Mouse (Mus musculus): ENCODE measurements at regions not wholly inside any gene's neighbourhood (a gene's known extent, or its start where the extent isn't known, plus 50 kb on each side); places are given as distances from the start of the nearest gene placed in this dataset.

DNA sequence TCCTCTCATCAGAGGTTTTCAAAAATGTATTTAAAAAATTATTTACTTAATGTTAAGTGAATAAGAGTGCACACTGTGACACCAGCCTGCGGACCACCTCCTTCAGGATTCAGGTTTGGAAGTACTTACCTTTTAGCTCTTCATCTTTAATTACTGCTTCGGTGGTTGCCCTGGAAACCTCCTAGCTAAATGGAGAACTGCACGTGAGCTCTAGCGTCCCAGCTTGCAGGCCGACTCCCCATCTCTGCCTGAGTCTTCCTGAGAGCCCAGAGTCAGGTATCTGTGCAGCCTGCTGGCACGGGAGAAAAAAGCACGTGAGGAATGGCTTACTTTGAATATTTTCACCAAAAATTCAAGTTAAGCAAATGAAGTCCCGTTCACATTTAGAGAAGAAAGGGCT is 207.5 kb upstream of the Klf14 start:
- DNase-seq = no peak

- no peak for DNase-seq
Observed at GRCm38 (mm10) chr6:31167732-31168131, 208.9 kb upstream of the Klf14 start.

DNA sequence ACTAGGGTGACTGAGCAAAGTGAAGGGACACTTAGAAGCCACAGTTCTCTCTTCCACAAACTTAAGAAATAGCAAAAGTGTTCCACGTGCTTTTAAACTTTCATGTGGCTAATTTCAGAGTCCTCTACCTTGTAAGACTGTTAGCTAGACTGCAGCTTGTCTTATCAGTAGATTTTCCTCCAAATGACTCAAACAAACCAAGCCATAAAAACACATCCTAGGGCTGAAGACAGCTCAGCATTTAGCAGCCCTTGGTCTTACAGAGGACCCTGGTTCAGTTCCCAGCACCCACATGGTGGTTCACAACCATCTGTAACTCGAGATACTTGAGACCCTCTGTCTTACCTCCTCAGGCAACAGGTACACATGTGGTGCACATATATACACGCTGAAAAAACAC is 209.9 kb upstream of the Klf14 start:
- DNase-seq = no peak

DNA sequence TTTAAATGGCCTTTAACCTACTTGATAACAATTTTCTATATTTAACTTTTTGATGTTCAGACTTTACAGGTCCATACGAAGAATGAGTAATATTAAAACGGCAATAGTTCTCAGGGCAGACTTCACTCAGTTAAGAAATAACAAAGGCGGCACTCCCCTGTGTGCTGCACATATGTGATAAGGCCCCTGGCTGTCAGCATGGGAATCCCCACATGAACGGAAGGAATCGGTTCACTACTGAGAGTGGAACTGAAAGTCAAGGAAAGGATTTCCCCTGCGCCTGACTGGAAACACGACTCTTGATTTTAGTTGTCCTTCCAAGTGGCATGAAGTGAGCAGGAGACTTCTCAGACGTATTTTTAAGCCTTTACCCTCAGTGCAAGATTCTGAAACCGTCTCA is 210.5 kb upstream of the Klf14 start:
- no peak for DNase-seq

DNA sequence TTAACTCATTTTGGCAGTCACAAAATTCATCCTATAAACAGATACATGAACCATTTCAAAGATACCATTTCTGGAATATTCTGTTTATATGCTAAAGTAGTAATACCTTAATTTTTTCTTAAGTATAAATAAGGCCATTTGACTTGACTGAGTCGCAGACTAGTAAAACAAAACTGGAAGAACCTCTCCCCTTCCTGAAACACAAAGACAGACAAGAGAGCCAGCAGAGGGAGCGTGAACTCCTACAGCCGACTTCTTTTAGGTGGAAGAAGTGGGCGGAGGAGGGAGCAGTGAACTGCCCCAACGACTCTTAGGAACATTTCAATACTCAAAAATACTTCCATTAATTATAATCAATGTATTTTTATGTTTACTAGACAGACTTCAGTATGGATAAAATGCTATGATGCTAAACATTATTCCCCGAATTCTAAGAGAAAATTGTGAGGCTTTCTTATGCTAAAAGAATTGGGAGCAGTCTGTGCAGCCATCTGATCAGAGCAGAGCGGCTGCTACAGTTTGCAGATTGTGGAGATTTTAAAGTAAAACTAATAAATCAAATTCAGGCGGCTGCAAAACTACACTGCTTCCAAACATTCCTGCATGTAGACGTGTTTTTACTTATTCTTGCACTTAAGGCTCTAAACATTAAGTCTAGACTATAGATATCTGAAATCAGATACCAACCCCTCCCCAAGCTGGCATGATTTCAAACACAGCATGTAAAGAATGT is 211.2 kb upstream of the Klf14 start:
- no peak for DNase-seq

DNA sequence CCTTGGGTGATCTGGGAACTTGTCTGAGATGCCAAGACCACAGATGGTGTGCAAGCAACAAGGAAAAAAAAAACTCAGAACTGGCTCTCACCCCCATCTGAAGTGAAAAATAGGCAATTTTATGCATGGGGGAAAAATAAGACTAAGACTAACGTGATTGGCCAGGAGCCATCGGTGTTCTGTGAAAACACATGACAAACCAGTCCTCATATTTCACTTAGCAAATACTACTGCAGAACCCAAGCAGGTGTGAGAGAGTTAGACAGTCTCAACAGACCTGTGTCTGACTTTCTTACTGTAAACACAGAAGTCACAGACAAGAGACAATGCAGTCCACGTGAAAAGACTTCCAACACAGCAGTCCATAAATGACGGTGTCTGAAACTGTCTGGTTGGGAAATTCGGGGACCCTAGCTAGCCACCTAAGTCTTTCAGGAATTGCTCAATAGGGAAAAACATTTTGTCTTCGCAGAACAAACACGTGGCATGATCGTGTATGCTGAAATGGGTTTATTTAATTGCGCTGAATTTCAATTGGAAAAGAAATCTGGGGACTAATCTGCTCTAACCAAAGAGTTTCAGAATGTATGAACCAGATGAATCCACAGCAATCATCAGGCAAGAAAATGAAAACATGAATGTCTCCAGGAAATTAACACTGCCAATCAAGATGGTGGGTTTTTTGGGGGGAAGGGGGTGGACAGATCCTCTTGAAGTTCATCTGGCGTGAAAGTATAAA is 213.1 kb upstream of the Klf14 start:
- DNase-seq = peak; percentile 36

- no peak for DNase-seq
Observed at GRCm38 (mm10) chr6:31175769-31176168, 216.9 kb upstream of the Klf14 start.

DNA sequence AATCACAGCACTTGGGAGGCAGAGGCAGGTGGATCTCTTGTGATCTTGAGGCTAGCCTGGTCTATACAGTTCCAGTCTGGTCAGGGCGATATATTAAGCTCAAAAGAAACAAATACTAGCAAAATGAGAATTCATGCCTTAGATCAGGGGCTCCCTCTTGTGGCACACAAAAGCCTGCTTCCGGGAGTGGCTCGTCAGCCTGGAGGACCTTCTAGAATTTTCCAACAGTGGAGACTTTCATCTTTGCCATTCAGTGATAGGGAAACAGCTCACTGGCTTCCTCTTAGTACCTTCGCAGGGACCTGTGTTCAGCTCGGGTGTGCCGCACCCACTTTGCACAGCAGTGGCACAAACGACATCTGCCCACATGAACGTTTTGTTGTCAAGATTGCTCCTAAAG is 217.5 kb upstream of the Klf14 start:
- no peak for DNase-seq

GRCm38 (mm10) chr6:31176831-31177230 is 218.0 kb upstream of the Klf14 start:
- no peak for DNase-seq

DNA sequence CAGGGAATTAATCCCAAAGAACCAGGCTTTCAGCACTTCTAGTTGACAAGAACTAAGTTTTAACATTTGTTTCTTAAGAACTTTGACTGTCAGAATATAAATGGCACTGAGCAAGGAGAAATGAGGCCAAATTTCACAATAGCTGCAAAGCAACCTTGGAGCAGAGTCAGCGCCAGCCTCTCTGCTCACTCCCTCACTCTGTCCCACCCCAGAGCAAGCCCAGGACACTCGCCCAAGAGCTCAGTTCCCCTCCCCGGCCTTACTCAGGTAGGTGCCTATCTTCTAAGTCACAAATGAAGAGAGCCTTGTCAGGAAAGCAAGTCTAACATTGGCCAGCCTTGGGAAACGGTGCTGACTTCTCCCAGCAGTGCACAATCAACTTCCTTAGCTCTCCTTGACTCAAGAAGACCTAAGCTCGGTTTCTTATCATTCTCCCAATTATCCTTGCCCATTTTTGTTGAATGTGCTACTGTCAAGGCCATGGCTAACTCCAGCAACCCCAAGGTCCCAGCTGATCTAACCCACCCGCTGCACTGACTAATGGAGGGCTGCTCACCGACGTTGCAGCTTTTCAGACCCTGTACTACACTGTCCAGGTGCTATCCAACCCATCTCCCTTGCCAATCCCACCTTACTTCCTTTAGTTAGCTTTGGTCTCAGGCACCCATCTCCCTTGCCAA is 219.5 kb upstream of the Klf14 start:
- no peak for DNase-seq

DNA sequence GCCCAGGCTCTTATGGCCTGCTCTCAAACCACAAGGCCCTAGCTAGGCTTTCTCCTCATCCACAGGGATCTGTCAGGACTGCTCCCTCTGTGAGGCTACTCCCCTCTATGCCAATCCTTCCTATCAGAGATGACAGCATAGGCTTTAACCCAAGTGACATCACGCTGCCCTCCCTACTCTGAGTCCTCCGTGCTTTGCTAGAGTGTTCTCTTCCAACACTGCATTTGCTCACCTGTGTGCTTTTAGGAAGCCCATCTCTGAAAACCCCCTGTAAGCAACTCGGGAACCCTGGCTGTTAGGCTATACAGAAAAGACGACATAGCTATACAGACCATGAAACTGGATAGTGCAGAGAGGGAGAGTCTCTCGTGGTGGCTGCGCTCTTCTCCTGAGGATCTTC is 216.3 kb upstream of the Mkln1 start:
- DNase-seq = no peak

GRCm38 (mm10) chr6:31183127-31183526 is 215.4 kb upstream of the Mkln1 start:
- DNase-seq = no peak

DNA sequence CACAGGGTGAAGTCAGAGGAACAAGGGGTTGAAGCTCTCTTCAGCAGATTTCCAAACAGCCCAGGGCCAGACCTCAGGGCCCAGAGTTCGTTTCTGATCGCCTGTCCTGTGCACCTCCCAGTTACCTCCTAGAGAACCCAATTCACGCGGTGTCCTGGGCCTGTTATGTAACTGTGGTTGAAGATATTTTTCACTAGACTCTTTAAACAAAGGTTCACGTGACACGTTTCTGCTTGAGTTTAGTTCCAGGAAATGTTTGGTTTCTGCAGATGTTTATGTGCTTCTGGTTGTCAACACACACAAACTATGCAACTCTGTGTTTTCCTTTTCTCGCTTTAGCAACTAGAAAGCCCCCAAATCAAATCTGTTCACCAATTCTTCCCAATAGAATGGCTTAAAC is 214.0 kb upstream of the Mkln1 start:
- DNase-seq = no peak

DNA sequence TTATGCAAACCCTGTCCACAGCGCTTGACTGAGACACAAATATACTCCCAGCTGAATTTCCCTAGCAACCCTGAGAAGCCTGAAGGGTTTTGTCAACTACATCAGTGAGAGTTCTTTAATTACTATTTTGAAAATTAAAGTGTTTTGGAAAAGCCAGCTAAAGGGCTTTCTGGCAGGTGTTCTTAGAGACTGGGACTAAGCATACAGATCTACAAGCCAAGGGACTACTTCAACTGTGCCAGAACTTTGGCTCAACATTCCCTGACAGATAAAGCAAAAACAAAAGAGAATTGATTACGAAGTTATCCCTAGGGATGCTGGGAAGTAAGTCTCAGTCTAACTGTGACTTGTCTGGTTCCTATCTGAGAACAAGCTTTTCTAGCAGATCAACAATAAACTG is 213.4 kb upstream of the Mkln1 start:
- DNase-seq = no peak

- DNase-seq = no peak
Observed at GRCm38 (mm10) chr6:31188066-31188465, 210.5 kb upstream of the Mkln1 start.

DNA sequence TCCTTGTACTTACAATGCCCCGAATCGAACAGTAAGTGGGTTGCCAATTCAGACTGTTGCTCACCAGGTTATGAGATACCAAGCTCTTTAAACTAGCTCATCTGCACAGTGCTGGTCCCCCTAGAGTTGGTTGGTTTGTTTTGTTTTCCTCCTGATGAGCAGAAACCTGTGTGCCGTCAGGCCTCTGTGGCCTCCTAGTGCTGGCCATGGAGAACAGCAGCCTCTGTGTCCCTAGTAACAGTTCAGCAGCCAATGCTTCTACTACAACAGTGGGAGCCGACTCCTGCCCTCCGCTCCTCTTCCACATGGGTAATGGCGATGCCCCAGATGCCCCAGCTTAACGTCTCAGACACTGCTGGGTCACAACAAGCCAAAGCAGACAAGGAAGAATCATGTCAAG is 209.5 kb upstream of the Mkln1 start:
- DNase-seq = no peak

- DNase-seq = no peak
Observed at GRCm38 (mm10) chr6:31190070-31190469, 208.5 kb upstream of the Mkln1 start.

DNA sequence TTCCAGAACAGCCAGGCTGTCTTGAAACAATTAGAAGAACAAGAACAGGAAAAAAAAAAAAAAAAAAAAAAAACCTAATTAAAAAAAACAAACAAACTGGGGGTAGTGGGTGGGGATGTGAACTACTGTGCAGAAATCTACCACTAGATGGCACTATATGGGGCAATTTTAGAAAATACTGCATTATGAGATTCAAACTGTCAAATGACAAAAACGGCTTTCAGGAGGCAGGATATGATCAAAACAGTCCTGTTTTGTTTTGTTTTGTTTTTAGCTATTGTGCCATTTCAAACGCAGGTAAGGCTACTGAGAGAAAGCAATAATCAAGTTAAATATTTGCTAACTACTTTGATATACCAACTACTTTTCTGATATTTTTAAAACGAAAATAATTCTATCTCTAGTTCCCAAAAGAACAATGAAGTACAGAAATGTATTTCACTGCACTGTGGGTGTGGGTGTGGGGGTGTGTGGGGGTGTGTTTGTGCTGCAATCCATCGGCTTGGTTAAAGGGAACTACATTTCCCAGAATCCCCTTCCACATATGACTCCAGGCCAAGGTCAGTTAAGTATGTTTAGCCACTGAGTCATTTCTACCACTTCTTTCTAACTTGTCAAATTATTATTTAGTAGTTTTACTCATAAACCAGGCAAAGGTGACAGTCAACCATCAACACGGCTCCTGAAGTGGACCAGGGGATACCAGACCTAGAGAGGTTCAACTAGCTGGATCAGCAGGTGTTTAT is 207.7 kb upstream of the Mkln1 start:
- no peak for DNase-seq

DNA sequence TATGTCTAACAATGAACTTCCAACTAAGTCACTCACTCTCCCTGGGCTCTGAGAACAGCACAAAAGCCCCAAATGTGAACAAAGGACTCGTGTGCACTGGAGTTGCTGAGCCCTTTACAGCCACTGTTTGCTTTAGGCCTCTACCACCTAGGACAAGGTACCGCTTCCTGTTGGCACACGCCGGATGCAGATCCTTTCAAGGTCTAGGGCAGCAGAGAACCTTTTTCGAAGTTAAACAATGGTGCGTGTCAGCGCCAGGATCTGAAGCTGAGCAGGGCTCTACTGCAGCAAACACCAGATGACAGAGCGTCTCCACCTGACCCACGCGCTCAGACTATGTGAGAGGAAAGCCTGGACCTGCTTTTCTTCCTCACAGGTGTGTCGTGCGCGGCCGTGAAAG is 207.0 kb upstream of the Mkln1 start:
- DNase-seq = no peak

GRCm38 (mm10) chr6:31192197-31192596 is 206.3 kb upstream of the Mkln1 start:
- DNase-seq = no peak

GRCm38 (mm10) chr6:31193202-31193601 is 205.3 kb upstream of the Mkln1 start:
- DNase-seq = no peak

- no peak for DNase-seq
Observed at GRCm38 (mm10) chr6:31197631-31198338, 200.8 kb upstream of the Mkln1 start.

GRCm38 (mm10) chr6:31198340-31198739 is 200.2 kb upstream of the Mkln1 start:
- no peak for DNase-seq

All from layer of hippocampus, adult 9-11 months (tissue).